Mouse (Mus musculus) liver, adult 2 months (tissue): ENCODE data around the gene Cebpb.
A peak's percentile ranks its signal among the peaks of the same experiment; 100 is the strongest.

Experiments
- CTCF ChIP-seq: fragments of 200-500 bp; IDR thresholded peaks from 2 replicates; pipeline ENCODE4 v1.5.1; 2011; ENCODE audit warnings: low read depth, low read length, control low read depth
- POLR2A ChIP-seq: fragments of 200-500 bp; IDR thresholded peaks from 2 replicates; pipeline ENCODE4 v1.6.1; 2011; ENCODE audit warnings: low read length, control low read depth; ENCODE audit not compliant: insufficient read depth; ENCODE audit errors: extremely low read depth

GRCm38 (mm10) chr2:167692831-167693230 is 4.1 kb downstream of the Cebpb start:
- no peak for TF ChIP-seq CTCF
- 0 out of 2 replicates have a peak, but pooled peaks have one; percentile 18 for TF ChIP-seq POLR2A
